Mouse (Mus musculus): ENCODE results near the gene Uqcrc1.

Gene Uqcrc1

GRCm38 (mm10) chr9:108985710-108986109 lies 49.3 kb downstream of the Uqcrc1 start, which contains the start of gene Ucn2:
TSS of gene Ucn2 (plus strand) at chr9:108986010.
- DNase-seq (ENCODE audit: low spot score) = no peak

- DNase-seq (ENCODE audit: low spot score) = peak; percentile 71
Measured at GRCm38 (mm10) chr9:108987704-108988350, 51.4 kb downstream of the Uqcrc1 start.

- DNase-seq (ENCODE audit: low spot score) = no peak
Measured at GRCm38 (mm10) chr9:108989802-108990461, 53.5 kb downstream of the Uqcrc1 start.

- no peak for DNase-seq (ENCODE audit: low spot score)
Measured at GRCm38 (mm10) chr9:108990462-108990820, 54.0 kb downstream of the Uqcrc1 start.

- DNase-seq (ENCODE audit: low spot score) = peak; percentile 97
Measured at GRCm38 (mm10) chr9:108991428-108992084, 55.1 kb downstream of the Uqcrc1 start, which contains the start of gene Pfkfb4. TSS of gene Pfkfb4 (plus strand) at chr9:108991778.

GRCm38 (mm10) chr9:108992085-108992469 lies 55.6 kb downstream of the Uqcrc1 start:
- no peak for DNase-seq (ENCODE audit: low spot score)

GRCm38 (mm10) chr9:108992620-108993361 lies 56.4 kb downstream of the Uqcrc1 start:
- DNase-seq (ENCODE audit: low spot score) = no peak

- no peak for DNase-seq (ENCODE audit: low spot score)
Measured at GRCm38 (mm10) chr9:108996411-108996810, 60.0 kb downstream of the Uqcrc1 start.

GRCm38 (mm10) chr9:108998287-108999166 lies 62.1 kb downstream of the Uqcrc1 start:
- no peak for DNase-seq (ENCODE audit: low spot score)

- DNase-seq (ENCODE audit: low spot score) = no peak
Measured at GRCm38 (mm10) chr9:108999167-108999526, 62.7 kb downstream of the Uqcrc1 start.

All from urinary bladder, postnatal 14 days (tissue).